Mouse (Mus musculus) ES-Bruce4 (cell line): ENCODE results near the gene Akt2.

ENCODE experiments used
- CTCF ChIP-seq: IDR thresholded peaks from one replicate; pipeline ENCODE4 v1.8.1; 2011; ENCODE audit warnings: low read depth, low read length
- EP300 ChIP-seq: IDR thresholded peaks from 2 replicates; pipeline ENCODE4 v1.6.1; 2011; ENCODE audit warnings: low read depth, low read length; ENCODE audit not compliant: insufficient read depth
- POLR2A ChIP-seq: IDR thresholded peaks from one replicate; pipeline ENCODE4 v1.8.1; 2011; ENCODE audit warnings: low read length; ENCODE audit not compliant: insufficient read depth

GRCm38 (mm10) chr7:27673064-27673574 lies 81.8 kb downstream of the Akt2 start:
- no peak for TF ChIP-seq EP300
- TF ChIP-seq CTCF, result no peak
- TF ChIP-seq POLR2A, result no peak
